Mouse (Mus musculus) brain, embryonic 14.5 days (tissue): ENCODE results near the gene Tollip. TPM values are rescaled to one million over a fixed set of nuclear protein-coding genes. Genes with fewer than 3 reads are reported as not detected.

Experiments
- DNase-seq: peaks from one replicate; pipeline ENCODE4 v3.0.0-alpha.2; 2011; ENCODE audit warnings: low read depth
- CTCF ChIP-seq: fragments of 200-500 bp; IDR thresholded peaks from 2 replicates; pipeline ENCODE4 v1.5.1; 2012; ENCODE audit warnings: inconsistent platforms, mild to moderate bottlenecking, moderate library complexity, borderline replicate concordance; ENCODE audit not compliant: insufficient read depth, insufficient read length; ENCODE audit errors: extremely low read depth
- POLR2A ChIP-seq: fragments of 200-500 bp; IDR thresholded peaks from 2 replicates; pipeline ENCODE4 v1.6.1; 2012; ENCODE audit warnings: mild to moderate bottlenecking, inconsistent platforms, borderline replicate concordance; ENCODE audit not compliant: poor library complexity, insufficient read depth, insufficient read length, severe bottlenecking; ENCODE audit errors: extremely low read depth
- polyA plus RNA-seq: library from polyadenylated mRNA; depleted of rRNA; stranded (reverse); fragments of >200 nt; gene quantifications from 2 replicates; pipeline ENCODE4 v1.2.3, GENCODE M21; 2012

The Tollip gene
- polyA plus RNA-seq, 1 experiment: 86.3 TPM

DNA sequence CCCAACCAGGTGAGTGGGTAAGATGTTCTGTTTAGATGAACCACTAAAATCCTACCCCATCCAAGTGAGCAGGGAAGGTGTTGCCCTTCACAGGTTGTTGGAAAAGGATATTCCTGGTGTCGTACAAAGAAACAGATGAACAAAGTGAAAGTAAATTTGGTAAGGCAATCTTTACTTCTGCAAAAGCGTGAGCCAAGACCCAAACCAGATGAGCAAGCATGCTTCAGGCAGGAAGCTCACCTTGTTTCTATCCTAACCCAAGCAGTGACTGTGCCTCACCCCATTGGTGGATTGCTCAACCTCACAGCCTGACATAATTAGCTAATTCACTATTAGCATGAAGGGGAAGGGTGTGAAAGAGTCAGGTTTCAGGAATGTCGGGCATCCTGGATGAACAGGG, 7.0 kb downstream of the Tollip start:
- DNase-seq: no peak
- no peak for TF ChIP-seq CTCF
- no peak for TF ChIP-seq POLR2A

DNA sequence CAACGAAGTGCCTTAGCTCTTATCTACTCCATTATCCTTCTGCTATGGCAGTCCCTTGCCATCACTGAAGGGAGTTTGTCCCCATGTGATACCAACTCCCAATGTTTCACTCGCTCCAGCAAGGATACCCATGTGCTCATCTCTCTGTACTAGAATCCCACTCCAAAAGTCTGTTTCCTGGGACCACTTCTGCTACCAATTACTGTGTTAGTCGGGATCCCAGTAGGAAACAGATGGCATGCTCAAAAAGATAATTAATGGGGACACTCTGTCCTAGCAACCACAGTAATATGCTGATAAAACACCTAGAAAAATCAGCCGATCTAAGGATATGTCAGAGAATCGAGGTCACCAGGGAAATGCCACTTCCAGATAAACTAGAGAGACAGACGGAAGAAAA, 9.7 kb downstream of the Tollip start:
- TF ChIP-seq CTCF: no peak
- no peak for TF ChIP-seq POLR2A
- DNase-seq: peak; percentile 11

DNA sequence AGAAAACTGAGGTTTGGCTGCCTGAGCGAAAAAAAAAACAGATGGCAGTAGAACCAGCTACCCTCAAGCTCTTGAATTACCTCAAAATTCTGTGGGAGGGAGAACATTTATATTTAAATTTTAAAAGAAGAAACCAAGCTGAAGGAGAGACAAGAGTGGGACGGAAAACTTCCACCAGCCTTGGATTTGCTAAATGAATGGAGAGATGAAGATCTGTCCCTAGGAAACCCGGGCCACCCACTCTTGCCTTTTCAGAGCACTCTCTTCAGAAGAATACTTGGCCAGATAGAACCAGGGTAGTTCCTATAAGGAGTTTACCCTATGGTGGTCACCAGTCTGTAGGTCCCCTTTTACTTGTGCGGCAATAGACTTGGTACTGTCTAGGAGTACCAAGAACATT, 15.5 kb downstream of the Tollip start:
- TF ChIP-seq CTCF: no peak
- TF ChIP-seq POLR2A: no peak
- no peak for DNase-seq

DNA sequence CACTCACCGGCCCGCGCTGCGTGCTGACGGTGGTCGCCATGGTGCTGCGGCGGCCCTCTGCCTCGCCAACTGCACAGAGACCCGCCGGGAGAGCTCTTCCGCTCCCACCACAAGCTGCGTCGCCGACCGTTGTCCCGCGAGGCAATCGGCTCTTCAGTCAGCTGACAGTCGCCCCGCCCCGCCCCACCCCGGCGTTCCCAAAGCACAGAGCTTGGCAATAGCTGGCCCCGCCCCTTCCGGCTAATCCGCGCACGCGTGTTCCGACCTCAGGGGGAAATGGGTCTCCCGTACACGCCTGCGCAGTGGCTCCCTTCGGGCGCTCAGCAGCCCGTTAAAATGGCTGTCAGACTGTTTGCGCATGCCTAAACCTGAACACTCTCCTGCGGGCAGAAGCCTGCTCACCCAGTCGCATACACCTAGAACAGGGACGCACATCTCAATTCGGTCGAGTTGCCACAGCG, 16.0 kb downstream of the Tollip start:
- TF ChIP-seq POLR2A (peak; percentile 74), CTCF (no peak)
- peak; percentile 100 for DNase-seq

DNA sequence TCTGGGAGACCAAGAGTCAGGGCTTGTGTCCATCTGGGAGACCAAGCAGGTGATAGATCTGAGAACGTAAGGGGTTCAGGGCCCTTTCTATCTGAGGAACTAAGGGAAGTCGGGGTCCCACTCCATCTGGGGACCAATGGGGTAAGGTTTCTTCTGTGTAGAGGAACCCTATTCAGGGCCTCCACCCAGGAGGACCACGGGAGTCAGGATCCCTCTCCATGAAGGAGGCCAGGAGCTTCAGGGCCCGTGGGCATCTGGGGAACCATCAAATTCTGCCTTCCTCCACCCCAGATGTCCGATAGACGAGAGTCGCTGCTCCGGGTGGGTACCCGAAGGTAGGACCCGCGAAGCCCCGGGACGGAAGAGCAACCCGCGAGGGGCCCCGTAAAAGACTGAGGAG, 16.5 kb downstream of the Tollip start:
- no peak for TF ChIP-seq POLR2A

DNA sequence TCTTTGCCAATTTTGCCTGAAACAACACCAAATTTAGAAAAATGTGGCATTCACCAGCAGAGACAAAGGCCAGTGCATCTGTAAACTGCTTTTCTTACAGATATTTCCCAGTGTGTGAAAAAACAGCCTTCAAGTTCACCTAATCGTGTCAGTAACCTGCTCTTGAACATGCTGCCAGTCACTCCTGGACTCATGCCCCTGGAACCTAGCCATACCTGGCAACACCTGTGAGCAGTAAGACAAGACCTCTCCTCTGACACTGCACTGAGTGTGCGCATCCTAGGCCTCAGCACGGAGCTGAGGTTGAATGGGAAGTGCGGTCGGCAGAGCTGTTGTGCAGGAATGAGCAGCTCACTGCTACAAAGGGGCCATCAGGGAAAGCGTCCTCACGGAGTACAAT, 26.2 kb downstream of the Tollip start:
- TF ChIP-seq POLR2A (no peak), CTCF (no peak)
- no peak for DNase-seq

More for the DNA sequence above, 16.5 kb downstream of the Tollip start:
- no peak for DNase-seq

DNA sequence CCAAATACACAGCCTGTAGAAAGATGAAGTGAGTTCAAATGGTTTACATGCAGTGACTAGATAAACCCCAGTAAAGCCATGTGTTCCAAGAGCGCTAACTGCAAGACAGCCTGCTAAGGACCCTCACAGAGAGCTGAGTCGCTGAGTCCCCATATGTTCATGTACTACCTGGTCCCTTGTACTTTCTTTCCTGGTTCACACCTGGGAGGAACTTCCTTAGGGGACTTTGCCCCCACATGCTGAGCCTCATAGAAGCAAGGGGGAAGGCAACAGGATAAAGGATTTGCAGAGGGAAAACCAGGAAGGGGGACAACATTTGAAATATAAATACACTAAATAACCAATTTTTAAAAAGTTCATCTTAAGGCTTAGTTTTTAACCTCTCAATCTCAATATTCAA, 39.5 kb downstream of the Tollip start:
- no peak for DNase-seq
- TF ChIP-seq CTCF (no peak), POLR2A (no peak)

DNA sequence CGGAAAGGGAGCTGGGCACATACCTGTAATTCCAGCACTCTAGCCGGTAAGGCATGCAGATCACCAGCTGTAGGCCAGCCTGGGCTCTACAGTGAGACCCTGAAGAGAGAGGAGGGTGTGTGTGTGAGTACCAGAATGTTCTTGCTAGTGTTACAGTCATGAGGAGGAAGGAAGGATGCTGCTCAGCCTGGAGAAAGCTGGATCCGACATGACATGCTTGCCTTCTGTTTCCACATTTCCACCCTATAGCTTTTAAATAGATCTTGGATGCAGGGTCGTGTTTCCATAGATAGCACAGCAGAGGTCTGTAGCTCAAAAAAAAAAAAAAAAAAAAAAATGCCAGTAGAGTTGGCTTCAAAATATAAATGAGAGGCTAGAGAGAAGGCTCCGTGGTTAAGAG, 43.4 kb downstream of the Tollip start:
- TF ChIP-seq CTCF (no peak), POLR2A (no peak)
- DNase-seq: no peak

DNA sequence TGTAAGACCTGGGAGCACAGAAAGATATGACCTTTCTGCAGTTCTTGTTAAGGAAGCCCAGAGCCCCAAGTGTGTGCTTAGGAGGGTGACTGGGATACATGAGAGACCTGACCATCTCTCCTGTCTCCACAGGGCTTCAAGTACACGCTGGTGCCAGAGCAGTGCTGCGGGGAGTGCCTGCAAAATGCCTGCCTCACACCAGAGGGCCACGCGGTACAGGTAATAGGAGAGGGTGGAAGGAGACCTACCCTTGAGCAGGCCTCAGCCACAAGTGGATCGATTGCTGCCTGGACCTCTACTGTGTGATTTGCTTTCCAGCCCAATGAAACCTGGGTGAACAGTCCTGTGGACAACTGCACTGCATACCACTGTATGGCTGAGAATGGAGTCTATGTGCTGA, 47.8 kb downstream of the Tollip start:
- TF ChIP-seq POLR2A (no peak), CTCF (no peak)
- DNase-seq: peak; percentile 3

DNA sequence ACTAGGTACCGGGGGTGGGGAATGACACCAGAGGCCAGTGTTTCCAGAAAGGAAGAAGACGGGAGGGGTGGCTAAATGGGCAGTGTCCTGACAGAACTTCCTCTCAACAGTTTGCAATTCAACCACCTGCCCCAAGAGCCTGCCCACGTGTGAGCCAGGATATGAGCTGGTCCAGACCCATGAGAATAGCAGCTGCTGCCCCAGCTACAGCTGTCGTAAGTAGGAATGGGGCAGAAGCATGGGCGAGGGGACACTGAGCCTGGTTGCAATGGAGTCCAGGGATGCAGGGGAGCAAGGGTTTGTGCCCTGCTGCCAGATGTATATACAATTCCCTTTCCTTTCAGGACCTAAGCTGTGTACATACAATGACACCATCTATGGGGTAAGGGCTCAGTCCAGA, 48.7 kb downstream of the Tollip start:
- TF ChIP-seq POLR2A (no peak), CTCF (no peak)
- no peak for DNase-seq

DNA sequence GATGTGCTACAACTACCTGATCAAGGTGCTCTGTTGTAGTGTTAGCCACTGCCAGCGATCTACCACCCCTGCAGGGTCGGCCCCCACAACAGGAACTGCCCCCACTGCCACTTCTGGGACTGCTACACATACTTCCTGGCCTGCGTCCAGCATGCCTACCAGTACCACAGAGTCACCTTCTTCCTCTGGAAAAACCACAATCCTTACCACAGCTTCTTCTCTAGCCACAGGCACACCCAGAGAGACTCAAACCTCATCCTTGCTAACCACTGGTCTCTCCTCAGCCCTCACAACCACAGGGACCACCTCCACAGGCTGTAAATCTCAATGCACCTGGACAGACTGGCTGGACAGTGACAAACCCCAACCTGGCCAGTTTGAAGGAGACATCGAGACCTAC, 57.3 kb downstream of the Tollip start:
- TF ChIP-seq POLR2A: no peak
- TF ChIP-seq CTCF: no peak
- no peak for DNase-seq

DNA sequence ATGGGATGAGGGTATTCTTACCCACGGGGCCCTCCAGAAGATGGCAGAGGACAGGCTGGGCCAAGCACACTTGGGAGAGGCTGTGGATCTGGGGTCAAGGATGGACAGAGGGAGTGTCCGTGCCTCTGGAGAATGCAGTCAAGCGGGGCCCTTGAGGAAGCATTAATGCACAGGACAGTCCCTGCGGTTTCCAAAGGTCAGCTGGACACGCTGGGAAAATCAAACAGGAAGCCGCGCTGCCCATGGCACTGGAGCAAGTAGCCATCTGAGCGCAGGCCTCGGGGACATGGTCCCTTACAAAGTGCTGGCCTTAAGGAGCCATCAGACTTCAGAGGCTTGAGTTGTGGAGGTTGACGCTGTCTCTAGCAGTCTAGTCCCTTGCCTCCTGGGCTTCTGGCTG, 78.0 kb downstream of the Tollip start:
- DNase-seq: no peak
- TF ChIP-seq CTCF (no peak), POLR2A (no peak)

DNA sequence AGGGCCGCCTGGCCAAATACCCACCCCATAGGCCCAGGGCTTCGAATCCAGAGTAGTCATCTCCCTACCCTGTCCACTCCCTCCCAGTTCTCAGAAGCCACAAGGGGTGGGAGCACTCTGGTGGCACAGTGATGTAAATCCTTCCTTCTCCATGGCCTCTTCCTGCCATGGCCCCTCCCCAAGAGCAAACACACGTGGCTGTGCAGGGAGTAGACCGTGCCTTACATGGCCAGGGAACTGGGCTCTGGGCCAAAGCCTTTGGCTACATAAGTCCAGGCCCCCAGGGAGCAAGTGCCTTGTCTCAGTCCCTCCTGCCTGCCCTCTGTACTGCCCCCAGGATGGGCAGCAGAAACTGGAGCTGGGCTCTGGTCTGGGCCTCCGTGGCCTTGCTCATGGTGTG, 79.5 kb downstream of the Tollip start, which contains the start of gene Muc5b:
Gene Muc5b, plus strand, starts transcription at position 292 of the 400 bp plus-strand sequence.
- no peak for TF ChIP-seq CTCF
- TF ChIP-seq POLR2A: no peak
- DNase-seq: peak; percentile 30
